Mouse (Mus musculus) hindbrain, embryonic 16.5 days (tissue): Measurements from ENCODE around the gene Zfp52. TPM values are rescaled to one million over a fixed set of nuclear protein-coding genes. Genes with fewer than 3 reads are reported as not detected.
A peak's percentile ranks its signal among the peaks of the same experiment; 100 is the strongest.

ENCODE experiments used
- ATAC-seq: fragments of 200-750 bp; cut with Nextera tagmentation; 2 replicates; pipeline ENCODE4 v1.8.0; 2017; ENCODE audit warnings: moderate TSS enrichment, moderate library complexity
- H3K27ac ChIP-seq: fragments of 300-500 bp; sonication (generic); 2 replicates; pipeline ENCODE4 v1.5.1; 2014; ENCODE audit warnings: low read depth, mild to moderate bottlenecking, control low read depth, low read length, moderate library complexity
- H3K27me3 ChIP-seq: fragments of 300-500 bp; sonication (generic); replicated peaks from 2 replicates; pipeline ENCODE4 v1.6.1; 2014; ENCODE audit warnings: low read length; ENCODE audit not compliant: control insufficient read depth, insufficient read depth
- H3K36me3 ChIP-seq: fragments of 300-500 bp; sonication (generic); 2 replicates; pipeline ENCODE4 v1.6.1; 2014; ENCODE audit warnings: mild to moderate bottlenecking, low read length, moderate library complexity, mixed read lengths; ENCODE audit not compliant: control insufficient read depth, insufficient read depth
- H3K4me1 ChIP-seq: fragments of 300-500 bp; sonication (generic); 2 replicates; pipeline ENCODE4 v1.6.1; 2014; ENCODE audit warnings: low read depth, low read length; ENCODE audit not compliant: control insufficient read depth, insufficient read depth
- H3K4me2 ChIP-seq: fragments of 300-500 bp; sonication (generic); 2 replicates; pipeline ENCODE4 v1.6.1; 2014; ENCODE audit warnings: mild to moderate bottlenecking, low read length, control low read depth, moderate library complexity
- H3K4me3 ChIP-seq: fragments of 300-500 bp; sonication (generic); 2 replicates; pipeline ENCODE4 v1.5.1; 2014; ENCODE audit warnings: mild to moderate bottlenecking, low read length, control low read depth, moderate library complexity
- H3K9ac ChIP-seq: fragments of 300-500 bp; sonication (generic); 2 replicates; pipeline ENCODE4 v1.6.1; 2014; ENCODE audit warnings: low read depth, mild to moderate bottlenecking, control low read depth, low read length, moderate library complexity
- H3K9me3 ChIP-seq: fragments of 300-500 bp; sonication (generic); 2 replicates; pipeline ENCODE4 v1.6.1; 2014; ENCODE audit warnings: mild to moderate bottlenecking, low read length, moderate library complexity; ENCODE audit not compliant: control insufficient read depth
- WGBS: fragments of 180-500 bp; shearing (Covaris S2); extraction: QIAGEN DNeasy Blood & Tissue Kit; methylation state at CpG from one replicate; pipeline ENCODE4 v1.1.7; 2014; 5-methylcytosine and 5-hydroxymethylcytosine counted together
- polyA plus RNA-seq: library from polyadenylated mRNA; unstranded; fragments of >200 nt; fragmentation: Nextera tagmentation; extraction: Ambion mirVana; gene quantifications from 2 replicates; pipeline ENCODE4 v1.2.1, GENCODE M21; 2015

Zfp52 gene
- polyA plus RNA-seq, 1 experiment from 2014 or later: 3.5 TPM

DNA sequence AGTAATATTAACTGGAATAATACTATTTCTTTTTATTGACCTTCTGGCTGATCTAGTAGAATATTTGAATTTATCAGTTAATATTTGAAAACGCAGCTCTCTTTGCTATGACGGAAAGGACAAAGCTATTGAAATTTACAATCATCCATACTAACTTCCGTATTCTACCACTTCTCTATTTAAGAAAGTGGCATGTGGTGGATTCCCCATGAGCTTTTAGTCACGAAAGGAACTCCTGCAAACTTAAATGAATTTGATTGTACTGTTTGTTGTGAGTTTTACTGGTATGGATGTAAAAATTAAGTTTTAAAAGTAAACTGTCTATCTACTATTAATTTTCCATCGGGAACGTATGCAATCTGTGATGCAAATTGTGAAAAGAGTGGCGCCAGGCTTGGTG, 757 bp downstream of the Zfp52 start:
- Histone ChIP-seq H3K27ac (no peak overlapping the region; the same call in 1 of the 2 replicates), H3K4me1 (peaks cover 14% of the 10 kb centered on the region), H3K36me3 (no peaks in the 10 kb centered on the region), H3K9ac (peak overlapping the region; percentile 68), H3K4me2 (peak overlapping the region; percentile 86), H3K4me3 (peak overlapping the region; percentile 56), H3K27me3 (no peaks in the 10 kb centered on the region), H3K9me3 (no peaks in the 10 kb centered on the region)
- no peak for ATAC-seq
- WGBS: 36% methylated on average over 7 of the region's 7 CpGs

GRCm38 (mm10) chr17:21536676-21537075, 1.3 kb downstream of the Zfp52 start:
- 86% methylated on average over 2 of the region's 2 CpGs for WGBS
- H3K4me1 ChIP-seq: peaks cover 8% of the 10 kb centered on the region
- no peak overlapping the region for H3K4me2 ChIP-seq
- no peak for ATAC-seq
- no peaks in the 10 kb centered on the region for H3K36me3 ChIP-seq
- H3K4me3 ChIP-seq: no peak overlapping the region
- no peak overlapping the region for H3K27ac ChIP-seq
- no peaks in the 10 kb centered on the region for H3K27me3 ChIP-seq
- no peak overlapping the region for H3K9ac ChIP-seq
- no peaks in the 10 kb centered on the region for H3K9me3 ChIP-seq

GRCm38 (mm10) chr17:21557831-21558230, 22.5 kb downstream of the Zfp52 start:
- ATAC-seq: no peak
- Histone ChIP-seq H3K9ac (no peak overlapping the region), H3K9me3 (no peaks in the 10 kb centered on the region), H3K4me1 (no peaks in the 10 kb centered on the region), H3K4me2 (no peak overlapping the region), H3K27me3 (no peaks in the 10 kb centered on the region), H3K36me3 (peaks cover 10% of the 10 kb centered on the region), H3K4me3 (no peak overlapping the region), H3K27ac (no peak overlapping the region)
- WGBS: 96% methylated on average over 2 of the region's 2 CpGs

DNA sequence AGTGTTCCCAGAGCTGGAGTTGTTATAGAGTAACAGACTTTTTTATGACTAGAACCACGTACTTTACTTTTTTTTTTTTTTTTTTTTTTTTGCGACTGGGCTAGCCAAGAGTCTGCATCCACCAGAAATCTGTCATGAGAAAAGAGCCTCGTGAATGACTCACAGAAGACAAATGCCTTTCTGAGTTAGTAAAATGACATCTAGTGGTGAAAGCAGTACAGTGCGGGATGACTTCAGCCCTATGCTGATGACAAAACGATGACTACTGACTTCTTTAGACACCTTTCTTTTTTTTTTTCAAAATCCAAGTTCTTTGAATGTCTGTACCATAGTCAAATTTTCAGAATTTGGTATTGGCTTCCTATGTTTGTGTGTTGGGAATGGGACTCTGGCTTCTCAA, 30.9 kb downstream of the Zfp52 start:
- ATAC-seq: peak; percentile 77
- Histone ChIP-seq H3K27me3 (no peaks in the 10 kb centered on the region), H3K36me3 (no peaks in the 10 kb centered on the region), H3K4me1 (peaks cover 12% of the 10 kb centered on the region), H3K4me3 (peak overlapping the region; percentile 58), H3K9ac (peak overlapping the region; percentile 78), H3K9me3 (no peaks in the 10 kb centered on the region), H3K27ac (peak overlapping the region; percentile 92), H3K4me2 (peak overlapping the region; percentile 71)
- 6% methylated on average over 5 of the region's 5 CpGs for WGBS

- Histone ChIP-seq H3K4me2 (peak within 1 kb of the TSS; percentile 71), H3K9me3 (no peaks in the 10 kb centered on the region), H3K27ac (peak within 1 kb of the TSS; percentile 92), H3K9ac (peak within 1 kb of the TSS; percentile 78), H3K27me3 (no peaks in the 10 kb centered on the region), H3K36me3 (no peaks in the 10 kb centered on the region), H3K4me3 (peak within 1 kb of the TSS; percentile 58), H3K4me1 (peaks cover 12% of the 10 kb centered on the region)
- WGBS: under 1% methylated on average over 29 of the region's 29 CpGs
- ATAC-seq: peak; percentile 96
Observed at GRCm38 (mm10) chr17:21566728-21567349, 31.5 kb downstream of the Zfp52 start, which contains the start of gene Zfp948. Gene Zfp948, plus strand, starts transcription at chr17:21567008.

GRCm38 (mm10) chr17:21567696-21568095, 32.4 kb downstream of the Zfp52 start:
- Histone ChIP-seq H3K27ac (0 out of 2 replicates have a peak overlapping the region, but pooled peaks have one; percentile 12), H3K4me1 (peaks cover 12% of the 10 kb centered on the region), H3K9ac (peak overlapping the region; percentile 53), H3K4me2 (peak overlapping the region; percentile 71), H3K4me3 (peak overlapping the region; percentile 58), H3K27me3 (no peaks in the 10 kb centered on the region), H3K9me3 (no peaks in the 10 kb centered on the region), H3K36me3 (no peaks in the 10 kb centered on the region)
- ATAC-seq: no peak
- 58% methylated on average over 1 of the region's 1 CpGs for WGBS

GRCm38 (mm10) chr17:21579080-21579479, 43.7 kb downstream of the Zfp52 start:
- Histone ChIP-seq H3K27ac (no peak overlapping the region), H3K4me1 (no peaks in the 10 kb centered on the region), H3K9me3 (no peaks in the 10 kb centered on the region), H3K36me3 (peaks cover 28% of the 10 kb centered on the region), H3K4me3 (no peak overlapping the region), H3K27me3 (no peaks in the 10 kb centered on the region), H3K9ac (no peak overlapping the region), H3K4me2 (no peak overlapping the region)
- 95% methylated on average over 1 of the region's 1 CpGs for WGBS
- no peak for ATAC-seq

DNA sequence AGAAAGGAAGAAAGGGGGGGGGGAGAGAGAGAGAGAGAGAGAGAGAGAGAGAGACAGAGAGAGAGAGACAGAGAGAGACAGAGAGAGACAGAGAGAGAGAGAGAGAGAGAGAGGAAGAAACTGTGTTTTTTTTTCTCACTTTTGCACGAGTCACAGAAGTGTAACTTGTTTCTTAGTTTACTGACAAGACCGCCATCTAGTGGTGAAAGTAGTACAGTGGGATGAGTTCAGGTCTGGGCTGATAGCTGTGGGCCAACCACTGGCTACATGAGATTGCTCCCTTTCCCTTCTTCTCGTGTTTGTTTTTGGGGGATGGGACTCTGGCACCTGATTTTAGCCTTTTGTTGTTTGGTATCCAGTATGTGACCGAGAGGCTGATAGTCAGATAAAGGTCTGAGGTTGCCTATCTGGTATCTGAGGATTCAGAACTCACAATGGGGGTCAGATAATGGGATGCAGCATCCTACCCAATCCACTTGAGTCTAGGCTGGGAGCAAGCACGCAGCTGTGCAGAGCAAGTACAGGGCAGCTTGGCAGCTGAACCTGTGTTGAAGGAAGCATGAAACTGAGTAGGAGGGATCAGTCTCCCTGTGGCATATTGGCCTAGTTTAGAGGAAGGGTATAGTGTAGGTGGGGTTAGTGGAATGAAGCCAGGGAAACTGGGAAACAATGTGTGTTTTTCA, 44.3 kb downstream of the Zfp52 start:
- H3K27me3 ChIP-seq: no peaks in the 10 kb centered on the region
- 35% methylated on average over 5 of the region's 5 CpGs for WGBS
- peak; percentile 71; the same call in 1 of the 2 replicates for ATAC-seq
- no peak overlapping the region for H3K27ac ChIP-seq
- no peak overlapping the region for H3K9ac ChIP-seq
- peaks cover 30% of the 10 kb centered on the region for H3K36me3 ChIP-seq
- no peaks in the 10 kb centered on the region for H3K9me3 ChIP-seq
- no peaks in the 10 kb centered on the region for H3K4me1 ChIP-seq
- no peak overlapping the region for H3K4me2 ChIP-seq
- H3K4me3 ChIP-seq: no peak overlapping the region

GRCm38 (mm10) chr17:21585521-21585920, 50.2 kb downstream of the Zfp52 start:
- no peak for ATAC-seq
- H3K36me3 ChIP-seq: peaks cover 50% of the 10 kb centered on the region

More at GRCm38 (mm10) chr17:21585521-21585920, 50.2 kb downstream of the Zfp52 start:
- 0 out of 2 replicates have a peak, but pooled peaks cover 3% of the 10 kb centered on the region for H3K9me3 ChIP-seq
- no peak overlapping the region for H3K27ac ChIP-seq
- no peak overlapping the region for H3K9ac ChIP-seq
- no peak overlapping the region for H3K4me3 ChIP-seq
- no peaks in the 10 kb centered on the region for H3K27me3 ChIP-seq
- no peak overlapping the region for H3K4me2 ChIP-seq
- 97% methylated on average over 2 of the region's 2 CpGs for WGBS
- no peaks in the 10 kb centered on the region for H3K4me1 ChIP-seq
